Mouse (Mus musculus) intestine, embryonic 16.5 days (tissue): ENCODE results near the gene Sntb2. TPM values are rescaled to one million over a fixed set of nuclear protein-coding genes. Genes with fewer than 3 reads are reported as not detected.
"Not testable (repeated sequence)": the region's sequence is repeated elsewhere in the genome, so short reads cannot be mapped to it uniquely, and the experiment has no call there.

Experiments
- ATAC-seq: fragments of 200-750 bp; cut with Nextera tagmentation; 2 replicates; pipeline ENCODE4 v1.8.0; 2017; ENCODE audit warnings: moderate TSS enrichment, moderate library complexity
- H3K27ac ChIP-seq: fragments of 300-500 bp; sonication (generic); 2 replicates; pipeline ENCODE4 v1.5.1; 2014; ENCODE audit warnings: mild to moderate bottlenecking, low read length
- H3K27me3 ChIP-seq: fragments of 300-500 bp; sonication (generic); replicated peaks from 2 replicates; pipeline ENCODE4 v1.6.1; 2014; ENCODE audit warnings: low read length, control low read depth, mixed read lengths; ENCODE audit not compliant: control insufficient read depth, insufficient read depth
- H3K36me3 ChIP-seq: fragments of 300-500 bp; sonication (generic); 2 replicates; pipeline ENCODE4 v1.6.1; 2014; ENCODE audit warnings: low read length, control low read depth; ENCODE audit not compliant: control insufficient read depth, insufficient read depth
- H3K4me1 ChIP-seq: fragments of 300-500 bp; sonication (generic); 2 replicates; pipeline ENCODE4 v1.6.1; 2014; ENCODE audit warnings: low read length, control low read depth, mixed read lengths; ENCODE audit not compliant: control insufficient read depth, insufficient read depth
- H3K4me2 ChIP-seq: fragments of 300-500 bp; sonication (generic); 2 replicates; pipeline ENCODE4 v1.6.1; 2014; ENCODE audit warnings: low read depth, low read length, control low read depth
- H3K4me3 ChIP-seq: fragments of 300-500 bp; sonication (generic); 2 replicates; pipeline ENCODE4 v1.5.1; 2014; ENCODE audit warnings: mild to moderate bottlenecking, low read length
- H3K9ac ChIP-seq: fragments of 300-500 bp; sonication (generic); 2 replicates; pipeline ENCODE4 v1.6.1; 2014; ENCODE audit warnings: low read depth, low read length
- H3K9me3 ChIP-seq: fragments of 300-500 bp; sonication (generic); 2 replicates; pipeline ENCODE4 v1.6.1; 2016; ENCODE audit warnings: low read length, control low read depth; ENCODE audit not compliant: control insufficient read depth
- WGBS: fragments of 180-500 bp; shearing (Covaris S2); extraction: QIAGEN DNeasy Blood & Tissue Kit; methylation state at CpG from one replicate; pipeline ENCODE4 v1.1.7; 2014; 5-methylcytosine and 5-hydroxymethylcytosine counted together
- polyA plus RNA-seq: library from polyadenylated mRNA; unstranded; fragments of >200 nt; fragmentation: Nextera tagmentation; extraction: Ambion mirVana; gene quantifications from 2 replicates; pipeline ENCODE4 v1.2.1, GENCODE M21; 2015

The Sntb2 gene
- polyA plus RNA-seq, 1 experiment from 2014 or later: 8.5 TPM

DNA sequence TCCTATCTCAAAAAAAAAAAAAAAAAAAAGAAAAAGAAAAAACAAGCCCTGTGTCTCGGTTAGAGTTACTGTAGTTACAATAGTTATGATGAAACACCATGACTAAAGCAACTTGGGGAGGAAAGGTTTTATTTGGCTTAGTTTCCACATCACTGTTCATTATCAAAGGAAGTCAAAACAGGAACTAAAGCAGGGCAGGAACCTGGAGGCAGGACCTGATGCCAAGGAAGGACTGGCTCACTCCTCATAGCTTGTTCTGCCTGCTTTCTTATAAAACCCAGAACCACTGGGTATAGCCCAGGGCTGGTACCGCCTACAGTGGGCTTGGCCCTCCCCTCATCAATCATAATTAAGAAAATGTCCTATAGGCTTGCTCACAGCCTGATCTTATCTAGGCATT is 24.1 kb downstream of the Sntb2 start:
- Histone ChIP-seq H3K9ac (no peak overlapping the region), H3K9me3 (no peaks in the 10 kb centered on the region), H3K36me3 (no peaks in the 10 kb centered on the region), H3K27ac (no peak overlapping the region), H3K4me2 (no peak overlapping the region), H3K4me3 (no peak overlapping the region), H3K27me3 (no peaks in the 10 kb centered on the region), H3K4me1 (no peaks in the 10 kb centered on the region)
- ATAC-seq: no peak
- WGBS: 78% methylated on average over 2 of the region's 2 CpGs

DNA sequence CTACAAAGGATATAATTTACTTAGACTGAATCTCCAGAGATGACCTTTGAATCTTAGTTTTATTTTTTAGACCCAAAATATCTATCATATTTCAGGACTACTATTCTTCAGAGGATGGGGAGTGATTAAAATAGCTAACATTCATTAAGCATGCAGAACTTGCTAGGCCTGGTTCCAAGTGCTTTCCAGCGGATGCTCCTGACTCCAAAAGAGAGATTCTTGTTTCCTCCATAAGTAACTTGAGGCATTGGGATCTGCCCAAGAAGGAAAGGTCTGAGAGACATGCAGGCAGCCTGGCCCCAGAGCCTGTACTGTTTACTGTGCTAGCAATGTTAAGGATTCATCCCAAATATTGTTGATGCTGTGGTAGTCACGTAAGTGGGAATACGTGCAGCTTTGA is 26.8 kb downstream of the Sntb2 start:
- Histone ChIP-seq H3K4me2 (no peak overlapping the region), H3K4me3 (no peak overlapping the region), H3K9ac (no peak overlapping the region), H3K27me3 (no peaks in the 10 kb centered on the region), H3K27ac (no peak overlapping the region), H3K36me3 (no peaks in the 10 kb centered on the region), H3K9me3 (no peaks in the 10 kb centered on the region), H3K4me1 (no peaks in the 10 kb centered on the region)
- no peak for ATAC-seq
- 67% methylated on average over 3 of the region's 3 CpGs for WGBS

DNA sequence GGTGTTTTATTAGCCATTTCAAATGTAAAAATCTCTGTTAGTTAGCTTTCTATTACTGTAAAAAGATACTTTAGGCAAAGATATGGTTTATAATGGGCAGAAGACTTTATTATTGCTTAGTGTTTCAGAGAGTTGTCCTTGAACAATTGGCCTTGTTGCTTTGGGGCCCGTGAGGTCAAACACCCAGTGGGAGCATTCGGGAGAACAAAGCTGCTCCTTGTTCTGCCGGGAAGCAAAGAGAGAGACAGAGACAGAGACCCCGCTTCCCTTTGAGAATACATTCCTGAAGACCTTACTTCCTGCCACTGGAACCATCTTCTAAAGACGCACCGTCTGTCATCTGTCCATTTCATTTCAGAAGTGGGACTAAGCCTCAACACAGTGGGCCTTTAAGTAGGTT is 27.8 kb downstream of the Sntb2 start:
- Histone ChIP-seq H3K9me3 (no peaks in the 10 kb centered on the region), H3K9ac (no peak overlapping the region), H3K4me2 (no peak overlapping the region), H3K4me1 (no peaks in the 10 kb centered on the region), H3K36me3 (no peaks in the 10 kb centered on the region), H3K4me3 (no peak overlapping the region), H3K27me3 (no peaks in the 10 kb centered on the region), H3K27ac (no peak overlapping the region)
- WGBS: 66% methylated on average over 6 of the region's 6 CpGs
- ATAC-seq: no peak

DNA sequence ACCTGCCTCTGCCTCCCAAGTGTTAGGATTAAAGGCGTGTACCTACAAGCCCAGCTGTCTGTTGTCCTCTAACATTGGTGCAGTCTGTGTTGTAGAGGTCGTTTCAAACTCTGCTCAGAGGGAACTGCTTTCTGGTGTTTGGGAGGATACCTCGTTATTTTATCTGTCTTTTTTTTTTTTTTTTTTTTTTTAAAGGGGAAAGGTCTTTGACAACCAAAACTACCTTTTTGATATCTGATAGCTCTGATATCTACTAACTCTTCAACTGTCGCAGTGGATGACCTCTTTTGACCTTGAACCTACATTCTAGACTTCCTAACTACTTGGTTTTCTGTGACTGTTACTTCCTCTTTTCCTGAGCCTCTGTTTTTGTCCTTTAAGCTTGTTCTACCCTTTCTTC is 29.0 kb downstream of the Sntb2 start:
- no peaks in the 10 kb centered on the region for H3K4me1 ChIP-seq
- H3K9ac ChIP-seq: no peak overlapping the region
- H3K27me3 ChIP-seq: no peaks in the 10 kb centered on the region
- WGBS: 64% methylated on average over 4 of the region's 4 CpGs
- no peak overlapping the region for H3K27ac ChIP-seq
- no peak overlapping the region for H3K4me2 ChIP-seq
- H3K9me3 ChIP-seq: no peaks in the 10 kb centered on the region
- H3K4me3 ChIP-seq: no peak overlapping the region
- no peak for ATAC-seq
- no peaks in the 10 kb centered on the region for H3K36me3 ChIP-seq

DNA sequence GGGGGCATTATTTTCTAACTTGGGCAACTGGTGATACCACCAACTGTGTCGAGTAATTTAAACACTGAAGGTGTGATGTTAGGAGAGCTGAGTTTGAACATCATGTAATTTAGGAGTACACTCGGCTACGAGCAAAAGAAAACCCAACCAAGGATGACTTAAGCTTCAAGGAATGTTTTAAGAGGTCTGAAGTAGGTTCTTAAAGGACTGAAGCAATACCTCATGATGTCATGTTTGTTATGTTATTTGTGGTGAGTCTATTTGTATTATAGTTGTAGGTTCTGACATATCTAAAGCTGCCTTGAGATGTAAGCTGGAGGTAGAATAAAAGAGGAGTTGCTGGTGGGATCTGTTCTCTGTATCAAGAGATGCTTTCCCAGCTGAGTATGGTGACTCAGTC is 34.4 kb downstream of the Sntb2 start:
- Histone ChIP-seq H3K9ac (no peak overlapping the region), H3K9me3 (no peaks in the 10 kb centered on the region), H3K27ac (no peak overlapping the region), H3K36me3 (no peaks in the 10 kb centered on the region), H3K4me1 (peaks cover 3% of the 10 kb centered on the region; the same call in 1 of the 2 replicates), H3K4me2 (no peak overlapping the region), H3K27me3 (no peaks in the 10 kb centered on the region), H3K4me3 (no peak overlapping the region)
- WGBS: 67% methylated on average over 3 of the region's 3 CpGs
- no peak for ATAC-seq

DNA sequence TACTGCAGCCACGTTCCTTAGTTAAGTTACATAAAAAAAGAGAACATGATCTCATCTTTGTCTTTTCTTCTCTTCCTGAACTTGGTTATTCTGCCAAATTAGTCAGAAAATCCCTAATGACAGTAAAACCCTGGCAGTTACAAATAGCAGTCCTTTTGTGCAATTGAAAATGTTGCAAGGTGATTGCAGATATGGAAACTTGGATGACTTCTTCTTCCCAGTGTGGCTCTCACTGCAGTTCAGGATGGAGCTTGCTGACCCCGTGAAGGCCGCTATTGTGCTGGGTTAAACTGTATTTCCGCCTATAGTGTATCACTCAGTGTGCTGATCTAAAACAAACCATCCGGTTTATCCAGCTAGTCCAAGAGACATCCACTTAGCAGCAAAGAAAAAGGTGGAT is 36.4 kb downstream of the Sntb2 start:
- Histone ChIP-seq H3K4me2 (no peak overlapping the region), H3K9ac (no peak overlapping the region), H3K36me3 (no peaks in the 10 kb centered on the region), H3K4me1 (peaks cover 3% of the 10 kb centered on the region; the same call in 1 of the 2 replicates), H3K9me3 (no peaks in the 10 kb centered on the region), H3K27me3 (no peaks in the 10 kb centered on the region), H3K27ac (no peak overlapping the region), H3K4me3 (no peak overlapping the region)
- 66% methylated on average over 5 of the region's 5 CpGs for WGBS
- ATAC-seq: no peak

DNA sequence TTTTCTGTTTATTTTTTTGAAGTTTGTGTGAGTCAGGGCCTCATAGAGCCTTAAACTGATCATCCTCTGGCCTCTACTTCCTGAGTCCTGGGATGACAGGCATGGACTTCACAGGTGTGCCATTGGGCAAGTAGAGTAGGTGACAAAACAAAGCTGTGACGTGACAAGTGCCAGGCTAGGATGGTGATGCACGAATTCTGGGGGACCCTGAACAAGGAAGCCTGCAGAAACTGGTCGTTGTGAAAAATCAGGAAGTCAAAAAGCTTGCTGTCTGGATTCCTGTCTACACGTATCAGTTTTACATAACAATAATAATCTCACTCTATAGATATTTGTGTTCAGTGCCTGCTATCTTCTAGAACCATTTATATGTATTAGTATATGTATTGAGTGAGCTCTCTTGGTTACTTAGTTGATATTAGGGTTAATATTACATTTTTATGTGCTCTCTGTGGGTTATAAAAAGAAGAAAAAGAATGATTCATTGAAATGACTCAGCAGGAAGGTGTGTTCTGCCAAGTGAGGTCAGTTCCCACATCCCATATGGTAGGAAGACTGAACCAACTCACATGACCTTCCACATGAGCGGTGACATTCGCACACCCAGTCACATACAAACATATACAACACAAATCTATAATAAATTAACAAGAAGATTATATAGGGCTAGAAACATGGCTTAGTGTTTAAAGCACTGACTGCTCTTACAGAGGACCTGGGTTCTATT is 37.2 kb downstream of the Sntb2 start:
- no peak overlapping the region for H3K4me3 ChIP-seq
- H3K9me3 ChIP-seq: no peaks in the 10 kb centered on the region
- WGBS: 74% methylated on average over 6 of the region's 6 CpGs
- peaks cover 3% of the 10 kb centered on the region; the same call in 1 of the 2 replicates for H3K4me1 ChIP-seq
- H3K36me3 ChIP-seq: no peaks in the 10 kb centered on the region
- H3K27me3 ChIP-seq: no peaks in the 10 kb centered on the region
- H3K9ac ChIP-seq: no peak overlapping the region
- ATAC-seq: no peak
- H3K27ac ChIP-seq: peak overlapping the region; percentile 45
- H3K4me2 ChIP-seq: no peak overlapping the region

DNA sequence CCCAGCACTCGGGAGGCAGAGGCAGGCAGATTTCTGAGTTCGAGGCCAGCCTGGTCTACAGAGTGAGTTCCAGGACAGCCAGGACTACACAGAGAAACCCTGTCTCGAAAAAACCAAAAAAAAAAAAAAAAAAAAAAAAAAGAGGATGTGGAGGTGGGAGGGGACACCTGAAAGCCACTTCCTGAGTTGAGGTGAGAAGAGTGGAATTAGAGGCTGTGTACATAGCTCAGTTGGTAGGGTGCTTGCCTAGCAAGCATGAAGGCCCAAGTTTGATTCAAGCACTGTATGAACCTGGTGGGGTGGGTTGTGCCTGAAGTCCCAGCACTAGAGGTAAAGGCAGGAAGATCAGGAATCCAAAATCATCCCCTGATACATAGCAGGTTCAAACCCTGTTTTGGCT is 38.0 kb downstream of the Sntb2 start:
- not testable (repeated sequence) for H3K27ac ChIP-seq, H3K4me2 ChIP-seq, H3K4me1 ChIP-seq, H3K27me3 ChIP-seq, ATAC-seq, H3K4me3 ChIP-seq, H3K9ac ChIP-seq, H3K9me3 ChIP-seq, H3K36me3 ChIP-seq
- WGBS: 89% methylated on average over 2 of the region's 3 CpGs

DNA sequence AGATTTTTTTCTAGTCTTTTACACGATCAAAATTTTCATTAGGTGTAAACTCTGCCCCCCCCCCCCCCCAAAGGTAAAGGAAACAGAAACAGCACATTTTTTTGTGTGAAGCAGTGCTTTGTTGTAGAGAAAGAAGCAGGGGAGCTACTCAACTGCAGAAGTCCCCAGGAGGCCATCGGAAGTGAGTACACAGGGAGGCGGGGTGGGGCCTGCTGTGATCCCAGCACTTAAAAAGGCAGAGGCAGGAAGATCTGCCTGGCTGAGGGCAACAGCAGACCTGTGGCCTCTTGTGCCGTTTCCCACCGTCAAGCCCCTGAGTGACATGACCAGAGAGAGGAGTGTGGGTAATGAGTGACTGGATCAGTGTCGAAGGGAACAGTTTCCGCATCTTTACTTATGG is 39.2 kb downstream of the Sntb2 start:
- Histone ChIP-seq H3K27ac (no peak overlapping the region), H3K4me3 (no peak overlapping the region), H3K9me3 (no peaks in the 10 kb centered on the region), H3K9ac (no peak overlapping the region), H3K27me3 (no peaks in the 10 kb centered on the region), H3K36me3 (no peaks in the 10 kb centered on the region), H3K4me2 (no peak overlapping the region), H3K4me1 (peaks cover 3% of the 10 kb centered on the region; the same call in 1 of the 2 replicates)
- no peak for ATAC-seq
- 79% methylated on average over 7 of the region's 7 CpGs for WGBS

DNA sequence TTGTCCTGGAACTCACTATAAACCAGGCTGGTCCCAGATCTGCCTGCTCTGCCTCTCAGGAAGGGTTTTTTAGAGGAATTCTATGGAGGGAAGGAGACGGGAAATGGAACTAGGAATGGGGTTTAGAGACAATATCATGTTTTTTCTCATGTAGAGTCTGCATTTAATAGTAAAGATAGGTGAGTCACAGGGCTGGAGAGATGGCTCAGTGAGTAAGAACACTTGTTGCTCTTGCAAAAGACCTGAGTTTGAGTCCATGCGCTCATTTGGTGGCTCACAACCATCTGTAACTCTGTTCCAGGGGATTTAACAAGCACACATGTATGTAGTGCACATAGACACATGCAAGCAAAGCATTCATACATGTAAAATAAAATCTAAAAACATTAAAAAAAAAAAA is 40.2 kb downstream of the Sntb2 start:
- H3K27me3 ChIP-seq: no peaks in the 10 kb centered on the region
- peaks cover 3% of the 10 kb centered on the region; the same call in 1 of the 2 replicates for H3K4me1 ChIP-seq
- H3K4me3 ChIP-seq: no peak overlapping the region
- no peaks in the 10 kb centered on the region for H3K36me3 ChIP-seq
- no peak overlapping the region for H3K4me2 ChIP-seq
- no peak overlapping the region for H3K9ac ChIP-seq
- H3K9me3 ChIP-seq: no peaks in the 10 kb centered on the region
- ATAC-seq: no peak
- no peak overlapping the region for H3K27ac ChIP-seq
- WGBS: 94% methylated on average over 2 of the region's 2 CpGs
